Mouse (Mus musculus) mouse trophoblast stem cell (cell line): Measurements from ENCODE around the gene Dnah6.

Source experiments
- in situ Hi-C, 2 experiments: fragments of 300-500 bp; cut with MseI, MboI; formaldehyde crosslinking; loops; 2 replicates in 1 of 2; 3 replicates in 1 of 2; pipeline ENCODE4 v1.15.1; 2025

Dnah6 gene

DNA sequence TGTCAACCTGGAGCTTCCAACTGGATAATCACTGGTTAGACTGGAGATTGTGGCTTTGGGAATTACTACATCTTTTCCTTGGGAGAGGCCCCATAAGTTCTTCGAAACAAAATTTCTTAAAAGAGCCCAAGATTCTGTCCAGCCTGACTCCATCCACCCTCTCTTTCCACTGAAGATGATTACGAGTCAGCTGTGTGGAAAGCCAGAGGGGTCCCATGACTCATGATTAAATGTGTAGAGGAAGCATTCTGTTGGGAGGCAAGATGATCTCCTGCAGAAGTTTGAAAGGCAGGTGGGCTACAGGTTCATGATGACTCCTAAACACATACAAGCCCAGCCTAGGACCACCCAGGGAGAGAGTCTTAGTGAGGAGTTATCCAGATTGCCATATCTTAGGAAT lies 66.0 kb downstream of the Dnah6 start:
- in situ Hi-C loops: loop anchor here in 1 of 2 experiments (10.0 kb wide), 1 partner anchor 211 kb away; no protein-coding TSS in a partner anchor

DNA sequence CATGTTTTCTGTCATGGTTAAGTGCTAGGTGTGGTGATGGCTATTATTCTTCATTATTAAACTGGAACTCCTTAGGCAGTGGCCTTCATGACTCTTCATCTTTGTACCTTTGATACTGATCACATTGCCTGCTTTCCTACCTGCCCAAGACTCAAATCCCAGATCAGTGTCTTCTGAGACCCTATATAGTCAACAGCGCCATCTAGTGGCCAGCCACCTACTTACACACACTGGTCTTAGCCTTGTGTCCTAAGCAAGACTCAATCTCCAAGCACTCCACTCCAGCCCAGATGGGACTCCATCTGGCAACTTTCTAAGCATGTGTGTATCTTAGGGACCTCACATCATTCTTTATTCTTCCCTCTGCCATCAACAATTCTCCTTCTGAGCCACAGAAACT lies 67.8 kb downstream of the Dnah6 start:
- in situ Hi-C loops: loop anchor here in 1 of 2 experiments (10.0 kb wide), 1 partner anchor 209 kb away; no protein-coding TSS in a partner anchor

DNA sequence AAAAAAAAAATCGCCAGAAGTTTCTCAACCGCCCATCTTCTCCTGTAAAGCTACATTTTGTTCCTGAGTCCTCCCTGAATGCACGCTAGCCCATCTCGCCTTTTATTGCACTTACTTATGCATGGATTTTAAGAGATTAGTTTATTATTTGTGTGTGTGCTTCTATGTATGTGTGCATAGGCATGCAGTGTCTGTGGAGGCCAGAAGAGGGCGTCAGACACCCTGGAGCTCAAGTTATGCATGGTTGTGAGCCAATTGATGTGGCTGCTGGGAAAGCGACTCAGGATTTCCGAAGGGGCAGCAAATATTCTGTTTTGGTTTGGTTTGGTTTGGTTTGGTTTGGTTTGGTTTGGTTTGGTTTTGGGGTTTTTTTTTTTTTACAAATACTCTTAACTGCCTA lies 78.0 kb downstream of the Dnah6 start:
- in situ Hi-C loops: no loop called here

DNA sequence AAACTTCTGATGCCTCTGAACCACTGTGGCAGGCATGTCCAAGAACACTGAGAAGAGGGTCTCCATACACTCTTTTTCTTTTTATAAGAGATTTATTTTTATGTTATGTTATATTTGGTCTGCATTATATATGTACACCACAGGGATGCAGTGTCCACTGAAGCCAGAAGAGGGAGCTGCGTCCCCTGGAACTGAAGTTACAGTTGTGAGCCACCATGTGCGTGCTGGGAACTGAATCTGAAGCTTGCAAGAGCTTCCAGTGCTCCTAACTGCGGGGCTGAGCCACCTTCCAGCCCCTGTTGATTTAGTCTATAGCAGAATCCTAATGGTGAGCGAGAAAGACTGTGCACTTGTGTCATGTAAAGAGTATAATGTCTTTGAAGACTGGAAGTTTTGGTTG lies 78.7 kb downstream of the Dnah6 start:
- in situ Hi-C loops: no loop called here

DNA sequence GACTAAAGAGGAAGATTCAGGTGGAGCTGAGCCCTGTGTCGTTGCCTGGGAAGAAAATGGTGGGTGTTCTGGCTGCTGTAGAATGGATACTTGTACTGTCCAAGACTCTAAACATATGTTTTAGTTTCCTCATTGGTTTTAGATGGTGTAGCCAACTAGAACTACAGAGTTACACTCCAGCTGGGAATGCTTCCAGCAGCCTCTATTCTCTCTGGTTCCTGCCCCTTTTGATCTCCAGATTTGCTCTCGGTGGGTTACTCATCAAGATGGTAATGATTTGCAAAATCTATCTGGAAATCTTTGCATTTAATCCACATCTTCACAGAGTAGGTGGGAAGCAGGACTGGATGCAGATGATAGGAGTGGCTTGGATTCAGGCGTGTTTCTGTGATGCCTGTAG lies 80.6 kb downstream of the Dnah6 start:
- in situ Hi-C loops: no loop called here

DNA sequence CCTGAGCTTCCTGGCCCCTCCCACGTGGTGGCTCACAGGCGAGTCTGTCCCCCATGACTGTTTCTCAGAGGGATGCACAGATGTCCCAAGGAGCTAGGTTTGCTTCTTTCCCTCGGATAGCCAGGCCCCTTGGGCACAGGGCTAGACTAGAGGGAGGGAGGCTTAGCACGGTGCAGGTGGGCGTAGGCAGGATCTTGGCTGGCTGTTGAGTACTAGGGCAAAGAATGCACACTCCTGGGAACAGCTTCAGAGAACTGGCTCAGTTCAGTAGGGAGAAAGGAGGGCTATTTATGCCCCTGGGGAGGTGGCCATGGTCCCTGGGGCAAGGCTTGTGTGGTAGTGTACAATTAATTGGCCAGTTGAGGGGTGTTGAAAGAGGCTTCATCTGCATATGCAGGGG lies 88.7 kb downstream of the Dnah6 start:
- in situ Hi-C loops: loop anchor here in 1 of 2 experiments (10.0 kb wide), 1 partner anchor 188 kb away; no protein-coding TSS in a partner anchor

DNA sequence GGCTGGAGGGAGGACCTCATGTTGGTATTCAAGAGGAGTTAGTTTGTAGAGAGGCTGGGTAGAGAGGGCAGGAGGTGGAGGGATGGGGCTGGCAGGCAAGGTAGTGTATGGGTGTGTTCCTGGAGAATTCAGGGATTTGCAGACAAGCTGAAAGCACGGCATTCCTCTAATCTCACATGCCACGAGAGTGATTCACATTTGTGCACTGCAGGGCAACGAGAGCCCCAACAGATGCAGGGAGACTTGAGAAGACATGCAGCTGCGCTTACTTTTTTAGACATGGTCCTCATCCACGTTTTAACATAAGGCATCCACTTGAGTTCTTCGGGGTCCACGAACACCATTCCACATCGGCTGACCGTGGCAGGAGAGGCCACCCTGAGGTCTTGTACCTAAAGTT lies 93.9 kb downstream of the Dnah6 start:
- in situ Hi-C loops: no loop called here

DNA sequence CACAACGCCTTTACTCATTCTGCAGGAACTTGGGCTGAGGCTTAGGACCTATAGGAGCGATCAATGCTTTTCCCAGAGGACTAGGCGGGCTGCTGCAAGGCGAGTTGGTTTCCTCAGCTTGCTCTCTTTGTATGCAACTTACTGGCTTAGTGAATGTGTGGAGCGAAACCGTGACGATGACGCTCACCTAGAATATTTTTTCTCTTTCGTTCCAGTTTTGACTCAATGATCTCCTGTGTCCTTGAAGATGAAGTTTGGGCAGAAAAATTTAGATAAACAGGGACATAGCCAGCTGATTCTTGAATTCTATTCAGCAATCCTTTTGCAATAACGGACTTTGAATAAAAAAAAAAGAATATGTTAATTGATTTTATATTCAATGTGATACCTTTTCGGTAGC lies 101.1 kb downstream of the Dnah6 start:
- in situ Hi-C loops: no loop called here

DNA sequence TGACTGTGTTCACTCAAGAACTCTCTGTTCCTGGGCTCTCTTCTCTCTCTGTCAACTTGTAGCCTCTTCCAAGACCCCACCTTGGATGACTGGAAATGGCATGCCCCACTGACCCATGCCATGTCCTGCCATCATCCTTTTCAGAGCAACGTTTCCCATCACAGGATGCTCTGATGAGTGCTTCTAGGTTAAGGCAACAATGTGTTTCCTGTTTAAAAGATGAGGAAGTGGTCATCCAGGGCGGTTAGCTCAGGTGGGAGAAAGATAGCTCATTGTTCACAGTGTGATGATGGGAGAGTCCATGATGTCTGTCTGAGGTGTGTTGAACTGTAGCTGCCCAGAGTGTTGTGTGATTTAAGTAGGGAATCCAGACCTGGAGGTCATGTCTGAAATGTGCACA lies 107.6 kb downstream of the Dnah6 start:
- in situ Hi-C loops: no loop called here

DNA sequence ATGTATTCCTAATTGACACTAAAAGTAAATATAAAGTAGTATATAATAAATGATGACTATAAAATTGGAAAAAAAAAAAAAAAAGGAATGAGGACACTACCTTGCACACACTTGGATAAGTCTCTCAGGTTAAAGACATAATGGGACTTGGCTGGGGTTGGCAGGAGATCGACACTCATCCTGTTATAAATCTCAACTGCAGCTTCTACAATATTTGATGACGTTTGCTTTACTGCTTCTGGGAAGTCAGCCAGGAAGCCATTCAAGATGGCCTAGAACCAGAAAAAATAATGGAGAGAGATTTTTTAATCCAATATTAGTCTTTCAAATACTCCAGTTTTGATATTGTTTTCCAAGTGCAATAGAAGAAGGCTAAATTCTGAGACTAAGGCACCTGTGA lies 108.1 kb downstream of the Dnah6 start:
- in situ Hi-C loops: no loop called here

DNA sequence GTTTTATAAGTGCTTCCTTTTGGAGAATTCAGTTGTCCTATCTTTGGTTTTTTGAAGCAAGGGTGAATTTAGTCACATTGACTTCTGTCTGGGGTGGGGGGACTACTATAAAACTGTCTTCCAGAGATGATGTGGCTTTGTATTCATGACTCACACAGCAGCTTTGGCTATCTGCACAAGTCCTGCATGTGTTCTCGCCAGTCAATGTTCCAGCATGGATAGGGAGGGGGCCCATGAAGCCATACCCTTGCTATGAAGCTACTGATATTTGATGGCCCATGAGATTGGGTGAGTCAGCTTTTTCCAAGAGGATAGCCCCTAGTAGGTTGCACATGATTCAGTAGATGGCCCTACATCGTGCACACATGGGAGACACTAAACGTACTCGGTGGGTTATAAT lies 128.3 kb downstream of the Dnah6 start:
- in situ Hi-C loops: no loop called here

DNA sequence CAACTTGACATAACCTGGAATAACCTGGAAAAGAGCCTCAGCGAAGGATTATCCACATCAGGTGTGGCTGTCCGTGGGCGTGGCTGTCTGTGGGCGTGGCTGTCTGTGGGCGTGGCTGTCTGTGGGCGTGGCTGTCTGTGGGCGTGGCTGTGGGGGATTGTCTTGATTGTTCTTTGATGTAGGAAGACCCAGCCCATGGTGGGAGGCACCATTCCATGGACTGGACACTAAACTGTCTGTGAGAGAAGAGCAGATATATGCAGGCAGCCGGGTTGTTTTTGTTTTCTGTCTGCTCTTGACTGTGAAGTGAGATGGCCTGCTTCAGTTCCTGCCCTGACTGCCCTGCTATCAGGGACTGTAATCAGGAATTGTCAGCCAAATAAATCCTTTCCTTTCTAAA lies 130.6 kb downstream of the Dnah6 start:
- in situ Hi-C loops: no loop called here

DNA sequence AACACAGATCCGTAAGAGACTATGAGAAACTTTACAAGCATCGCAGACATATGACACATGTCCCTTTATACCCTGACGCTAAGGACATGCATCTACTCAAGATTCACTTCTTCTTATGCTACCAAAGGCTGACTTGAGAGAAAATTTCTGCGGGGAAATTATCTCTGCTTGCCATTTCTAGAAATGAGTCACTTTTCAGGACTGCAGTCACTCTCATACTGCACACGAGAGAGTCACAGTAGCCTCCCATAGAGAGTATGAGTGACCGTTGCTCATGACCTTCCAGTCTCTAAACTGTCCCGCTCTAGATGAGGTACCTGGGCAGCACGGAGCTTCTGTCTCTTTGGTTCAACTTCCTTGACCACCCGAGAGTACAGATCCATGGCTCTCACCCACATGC lies 138.9 kb downstream of the Dnah6 start:
- in situ Hi-C loops: no loop called here

DNA sequence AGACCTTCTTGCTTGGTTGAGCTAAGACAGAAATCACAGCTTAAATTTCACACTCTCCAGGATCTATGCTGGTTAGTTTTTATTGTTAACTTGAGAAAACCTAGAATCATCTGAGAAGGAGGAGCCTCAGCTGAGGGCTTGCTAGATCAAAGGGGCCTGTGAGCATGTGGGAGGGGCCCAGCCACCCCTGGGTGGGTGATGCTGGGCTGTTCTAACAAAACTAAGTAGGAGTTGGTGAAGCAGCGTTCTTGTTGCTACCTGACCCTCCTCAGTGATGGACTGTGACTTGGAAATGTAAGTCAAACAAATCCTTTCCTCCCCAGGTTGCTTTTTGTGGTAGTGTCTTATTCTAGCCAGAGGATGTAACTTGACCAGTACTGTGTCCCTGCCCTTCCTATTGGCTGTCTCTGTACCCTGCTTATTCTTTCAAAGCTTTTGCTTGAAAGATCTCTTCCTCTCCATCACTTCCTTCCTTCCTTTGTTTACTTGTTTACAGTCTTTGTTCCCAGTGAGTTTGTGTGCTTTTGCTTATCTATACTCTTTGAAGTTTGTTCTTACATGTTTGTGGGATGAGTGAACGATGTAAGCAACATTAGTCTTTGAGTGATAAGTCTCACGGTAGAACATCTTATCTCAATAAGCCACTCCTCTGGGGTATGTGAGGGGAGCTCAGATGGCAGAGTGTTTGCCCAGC lies 149.2 kb downstream of the Dnah6 start:
- in situ Hi-C loops: no loop called here

DNA sequence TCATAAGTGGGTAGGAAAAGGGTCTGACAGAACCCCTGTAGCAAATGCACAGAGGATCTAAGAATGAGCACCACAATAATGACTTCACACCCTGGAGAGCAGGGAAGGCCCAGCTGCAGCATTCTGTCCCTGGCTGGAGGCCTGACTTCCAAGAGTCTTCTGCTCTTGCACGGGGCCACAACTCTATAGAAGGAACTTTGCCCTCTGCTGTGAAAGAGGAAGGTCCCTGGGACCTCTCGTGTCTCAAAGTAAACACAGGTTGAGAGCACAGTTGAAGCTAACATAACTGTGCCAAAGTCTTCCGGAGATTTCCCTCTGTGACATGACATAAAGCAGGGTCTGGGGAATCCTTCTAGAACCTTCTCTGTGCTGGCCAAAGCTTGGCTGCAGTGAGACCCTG lies 150.2 kb downstream of the Dnah6 start:
- in situ Hi-C loops: no loop called here

DNA sequence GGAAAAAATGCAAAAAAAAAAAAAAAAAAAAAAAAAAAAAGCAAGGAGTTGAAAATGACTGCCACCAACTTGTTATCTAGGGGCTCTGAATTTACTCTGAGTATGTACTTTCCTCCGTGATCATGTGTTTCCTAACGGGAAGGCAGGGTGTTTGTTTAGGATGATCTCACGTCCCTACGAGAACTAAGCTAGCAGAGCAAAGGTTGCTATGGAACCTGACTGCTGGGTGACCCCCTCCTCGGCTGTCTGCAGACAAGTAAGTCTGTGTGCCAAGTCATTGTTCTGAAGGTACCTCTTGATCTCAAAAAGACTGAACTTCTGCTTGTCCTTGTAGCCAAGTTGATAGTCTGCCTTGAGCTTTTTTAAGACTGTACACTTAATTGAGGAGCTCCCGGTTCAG lies 150.8 kb downstream of the Dnah6 start:
- in situ Hi-C loops: no loop called here

DNA sequence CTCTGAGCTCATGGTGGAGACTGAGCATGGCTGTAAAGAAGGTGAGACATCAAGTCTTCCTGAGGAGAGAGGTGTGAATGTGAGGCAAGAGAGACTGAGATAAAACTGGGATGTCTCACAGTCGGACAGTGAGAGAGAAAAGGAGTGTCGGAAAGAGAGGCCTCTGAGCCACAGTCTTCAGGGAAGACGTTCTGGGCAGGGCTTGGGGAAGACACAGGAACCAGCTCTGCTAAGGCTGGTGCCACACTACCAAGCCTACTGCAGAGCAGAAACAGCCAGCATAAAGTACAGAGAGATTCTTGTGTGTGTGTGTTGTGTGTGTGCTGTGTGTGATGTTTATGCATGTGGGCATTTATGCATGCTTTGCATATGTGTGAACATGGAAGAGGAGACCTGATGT lies 156.9 kb downstream of the Dnah6 start:
- in situ Hi-C loops: no loop called here

DNA sequence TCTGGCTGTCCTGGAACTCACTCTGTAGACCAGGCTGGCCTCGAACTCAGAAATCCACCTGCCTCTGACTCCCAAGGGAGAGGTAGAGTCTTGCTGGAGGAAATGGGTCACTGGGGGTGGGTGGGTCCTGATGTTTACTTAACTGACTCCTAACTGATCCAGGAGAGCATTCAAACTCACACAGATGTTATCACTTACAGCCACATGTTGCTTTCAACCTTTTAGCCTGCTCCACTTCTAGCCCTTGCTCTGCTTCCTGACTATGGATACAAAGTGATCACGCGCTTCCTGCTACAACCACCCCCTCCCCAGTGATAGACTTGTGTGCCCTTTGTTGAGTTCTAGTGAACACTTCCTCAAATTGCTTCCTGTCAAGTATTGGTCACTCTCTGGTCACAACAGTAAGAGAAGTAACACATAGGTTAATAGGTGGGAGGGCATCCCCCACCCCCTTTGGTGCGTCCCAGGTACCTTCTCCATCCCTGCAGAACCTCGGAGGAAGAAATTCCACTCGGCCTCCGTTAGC lies 161.8 kb downstream of the Dnah6 start:
- in situ Hi-C loops: no loop called here

DNA sequence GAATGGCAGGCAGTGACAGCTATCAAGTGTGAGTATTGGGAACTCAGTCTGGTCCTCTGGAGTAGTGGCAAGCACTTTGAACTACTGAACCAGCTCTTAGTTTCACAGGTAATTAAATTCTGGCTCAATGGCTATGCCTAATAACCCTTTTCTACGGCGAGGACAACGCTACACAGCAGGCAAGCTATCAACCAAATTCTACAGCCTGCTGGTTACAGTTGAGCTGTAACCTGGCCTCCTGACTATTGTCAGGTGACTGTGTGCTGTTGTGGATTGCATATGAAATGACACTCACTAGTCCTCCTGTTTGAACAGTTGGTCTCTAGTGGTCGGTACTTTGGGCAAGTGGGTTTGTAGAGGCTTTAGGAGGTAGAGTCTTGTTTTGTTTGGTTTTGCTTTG lies 162.3 kb downstream of the Dnah6 start:
- in situ Hi-C loops: no loop called here

DNA sequence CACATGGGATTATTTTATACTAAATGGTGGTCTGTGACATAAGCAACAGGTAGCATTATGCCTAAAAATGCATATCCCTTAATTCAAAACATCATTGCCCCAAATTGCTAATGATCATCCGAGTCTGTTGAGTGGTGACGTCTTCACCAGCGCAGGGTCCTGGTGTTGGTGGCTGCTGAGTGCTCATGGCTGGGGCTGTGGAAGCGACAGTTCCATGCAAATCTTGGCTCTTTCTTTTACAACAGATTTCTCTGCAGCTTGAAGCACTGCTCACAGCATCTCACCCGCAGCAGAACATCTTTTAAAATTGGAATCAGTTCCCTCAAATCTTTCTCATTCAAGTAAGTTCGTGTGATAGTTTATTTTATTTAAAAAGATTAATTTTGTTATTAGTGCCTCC lies 166.1 kb downstream of the Dnah6 start:
- in situ Hi-C loops: no loop called here

DNA sequence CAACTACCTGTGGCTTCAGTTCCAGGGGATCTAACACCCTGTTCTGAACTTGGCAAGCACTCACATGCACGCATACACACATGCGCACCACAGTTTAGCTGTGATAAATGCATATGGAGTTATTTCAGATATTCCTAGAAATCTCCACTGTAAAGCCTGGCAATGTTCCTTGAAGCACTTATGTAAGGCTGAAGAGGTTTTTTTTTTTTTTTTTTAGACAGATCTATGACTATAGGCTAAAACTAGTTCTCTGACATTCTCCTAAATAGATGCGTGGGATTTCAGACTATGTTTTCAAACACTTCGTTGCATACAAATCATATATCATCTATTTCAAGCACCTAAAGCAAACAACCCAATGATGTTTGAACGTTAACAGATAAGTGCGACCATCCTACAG lies 166.6 kb downstream of the Dnah6 start:
- in situ Hi-C loops: no loop called here

DNA sequence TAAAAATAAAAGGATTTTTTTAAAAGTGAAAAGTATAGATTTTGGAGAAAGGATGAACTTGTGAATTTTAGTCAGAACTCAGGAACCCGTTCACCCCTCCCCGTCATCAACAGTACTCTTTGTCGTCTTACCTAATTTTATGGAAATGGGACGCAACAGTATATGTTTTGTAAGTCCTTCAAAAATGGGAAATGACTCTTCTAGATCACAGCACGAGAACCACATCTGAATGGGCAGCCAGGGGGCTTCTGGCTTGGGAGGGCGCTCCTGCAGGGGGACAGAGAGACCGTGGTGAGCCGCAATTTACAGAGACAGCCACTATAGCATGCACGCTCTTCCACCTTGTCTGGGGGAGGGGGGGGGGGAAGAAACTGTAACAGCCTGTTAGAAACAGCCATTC lies 167.9 kb downstream of the Dnah6 start:
- in situ Hi-C loops: no loop called here

DNA sequence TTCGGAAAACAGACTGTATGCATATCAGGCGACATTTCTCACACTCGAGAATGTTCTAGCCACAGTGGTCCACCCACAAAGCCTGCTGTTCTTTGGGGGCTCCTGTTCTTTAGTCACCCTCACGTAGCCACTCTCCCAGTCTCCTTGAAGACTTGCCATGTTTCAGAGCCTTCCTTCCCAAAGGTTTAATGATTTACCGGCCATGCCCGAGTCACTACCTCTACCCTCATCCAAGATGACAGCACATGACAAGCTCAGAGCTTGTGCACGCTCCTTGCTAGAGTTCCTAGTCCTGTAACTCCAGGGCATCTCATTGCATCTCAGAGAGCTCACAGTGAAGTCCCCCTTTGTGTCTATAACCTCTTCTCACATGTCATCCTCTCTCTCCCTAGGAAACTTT lies 174.2 kb downstream of the Dnah6 start:
- in situ Hi-C loops: no loop called here

DNA sequence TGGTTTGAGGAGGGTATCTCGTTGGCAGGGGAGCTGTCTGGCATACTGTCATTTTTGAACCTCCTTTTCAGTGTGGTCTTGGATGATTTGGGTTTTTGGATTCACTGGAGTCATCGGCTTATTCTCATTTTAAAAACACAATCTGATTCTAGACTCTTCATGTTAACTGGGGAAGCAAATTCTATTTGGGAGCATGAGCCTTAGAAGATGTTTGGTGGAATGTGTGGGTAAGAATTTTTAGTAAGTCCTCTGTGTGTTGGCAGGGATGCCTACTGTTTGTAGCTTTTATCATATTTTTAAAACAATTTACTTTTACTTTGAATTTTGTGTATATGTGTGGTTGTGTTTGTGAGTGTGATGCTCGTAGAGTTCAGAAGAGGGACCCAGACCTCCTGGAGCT lies 175.5 kb downstream of the Dnah6 start:
- in situ Hi-C loops: no loop called here
